Mouse (Mus musculus) midbrain, embryonic 14.5 days (tissue): ENCODE measurements at regions not wholly inside any gene's neighbourhood (a gene's known extent, or its start where the extent isn't known, plus 50 kb on each side); places are given as distances from the start of the nearest gene placed in this dataset.
A peak's percentile ranks its signal among the peaks of the same experiment; 100 is the strongest.

Experiments used
- ATAC-seq: fragments of 200-750 bp; cut with Nextera tagmentation; 2 replicates; pipeline ENCODE4 v1.8.0; 2017; ENCODE audit warnings: moderate number of reproducible peaks, moderate library complexity; ENCODE audit not compliant: low FRiP score, low TSS enrichment
- DNase-seq: peaks from one replicate; pipeline ENCODE4 v3.0.0-alpha.2; 2015
- H3K27ac ChIP-seq: fragments of 300-500 bp; sonication (generic); replicated peaks from 2 replicates; pipeline ENCODE4 v1.5.1; 2014; ENCODE audit warnings: mild to moderate bottlenecking, low read depth, low read length, moderate library complexity
- H3K27me3 ChIP-seq: fragments of 300-500 bp; sonication (generic); 2 replicates; pipeline ENCODE4 v1.6.1; 2014; ENCODE audit warnings: low read length, control low read depth, mixed read lengths; ENCODE audit not compliant: control insufficient read depth, insufficient read depth
- H3K36me3 ChIP-seq: fragments of 300-500 bp; sonication (generic); 2 replicates; pipeline ENCODE4 v1.6.1; 2014; ENCODE audit warnings: low read length, control low read depth; ENCODE audit not compliant: control insufficient read depth, insufficient read depth
- H3K4me1 ChIP-seq: fragments of 300-500 bp; sonication (generic); 2 replicates; pipeline ENCODE4 v1.6.1; 2014; ENCODE audit warnings: mild to moderate bottlenecking, antibody characterized with exemption, low read length, control low read depth; ENCODE audit not compliant: control insufficient read depth, insufficient read depth
- H3K4me2 ChIP-seq: fragments of 300-500 bp; sonication (generic); 2 replicates; pipeline ENCODE4 v1.6.1; 2014; ENCODE audit warnings: mild to moderate bottlenecking, low read length, moderate library complexity
- H3K4me3 ChIP-seq: fragments of 300-500 bp; sonication (generic); replicated peaks from 2 replicates; pipeline ENCODE4 v1.5.1; 2014; ENCODE audit warnings: low read depth, low read length
- H3K9ac ChIP-seq: fragments of 300-500 bp; sonication (generic); replicated peaks from 2 replicates; pipeline ENCODE4 v1.6.1; 2014; ENCODE audit warnings: mild to moderate bottlenecking, low read length, moderate library complexity
- H3K9me3 ChIP-seq: fragments of 300-500 bp; sonication (generic); 2 replicates; pipeline ENCODE4 v1.6.1; 2016; ENCODE audit warnings: low read length, control low read depth, mixed read lengths; ENCODE audit not compliant: control insufficient read depth
- WGBS: fragments of 180-500 bp; shearing (Covaris S2); extraction: QIAGEN DNeasy Blood & Tissue Kit; methylation state at CpG from one replicate; pipeline ENCODE4 v1.1.7; 2014; 5-methylcytosine and 5-hydroxymethylcytosine counted together

- H3K9me3 ChIP-seq = no peaks in the 10 kb centered on the region
- H3K4me1 ChIP-seq = peaks cover 7% of the 10 kb centered on the region; the same call in 1 of the 2 replicates
- no peaks in the 10 kb centered on the region for H3K36me3 ChIP-seq
- no peak overlapping the region for H3K4me3 ChIP-seq
- ATAC-seq = no peak
- H3K27ac ChIP-seq = no peak overlapping the region
- DNase-seq = no peak
- H3K4me2 ChIP-seq = no peak overlapping the region
- no peak overlapping the region for H3K9ac ChIP-seq
- 83% methylated on average over 5 of the region's 5 CpGs for WGBS
- H3K27me3 ChIP-seq = no peaks in the 10 kb centered on the region
Observed at GRCm38 (mm10) chr11:63532752-63533151, 389.3 kb downstream of the Hs3st3b1 start.

DNA sequence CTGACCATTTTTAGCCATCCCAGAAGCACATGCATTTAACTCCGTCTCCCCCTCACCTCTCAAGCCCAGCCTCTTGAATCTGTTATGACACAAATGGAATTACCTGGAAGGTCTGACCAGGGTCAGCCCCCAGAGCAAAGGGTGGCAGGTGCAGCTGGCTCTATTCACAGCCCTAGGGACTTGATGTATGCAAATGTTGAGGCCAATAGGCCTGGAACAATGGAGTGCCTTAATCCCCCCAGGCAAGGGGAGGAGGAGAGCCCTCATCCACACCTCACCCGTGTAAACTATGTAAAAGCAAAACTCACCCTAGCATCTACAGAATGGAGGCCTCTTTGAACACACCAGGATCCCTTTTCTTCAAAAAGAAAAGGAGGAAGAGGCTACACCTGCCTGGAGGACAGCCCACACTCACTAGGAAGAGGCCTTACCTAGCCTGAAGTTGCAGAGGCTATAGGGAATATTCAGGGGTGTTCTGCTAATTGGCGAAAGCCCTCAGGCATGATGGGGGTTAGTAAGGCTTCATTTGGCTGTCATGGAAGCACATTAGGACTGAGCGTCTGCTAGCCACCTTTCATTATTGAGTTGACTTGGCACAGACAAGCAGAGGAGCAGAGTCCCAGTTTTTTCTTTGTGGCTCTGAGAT is 388.4 kb downstream of the Hs3st3b1 start:
- no peaks in the 10 kb centered on the region for H3K27me3 ChIP-seq
- H3K9ac ChIP-seq = no peak overlapping the region
- WGBS = 18% methylated on average over 4 of the region's 4 CpGs
- no peak overlapping the region for H3K27ac ChIP-seq
- ATAC-seq (peak; percentile 57; the same call in 1 of the 2 replicates), DNase-seq (peak; percentile 33)
- no peaks in the 10 kb centered on the region for H3K9me3 ChIP-seq
- no peak overlapping the region for H3K4me2 ChIP-seq
- peaks cover 7% of the 10 kb centered on the region; the same call in 1 of the 2 replicates for H3K4me1 ChIP-seq
- no peaks in the 10 kb centered on the region for H3K36me3 ChIP-seq
- no peak overlapping the region for H3K4me3 ChIP-seq

- Histone ChIP-seq H3K9ac (no peak overlapping the region), H3K36me3 (no peaks in the 10 kb centered on the region), H3K27me3 (no peaks in the 10 kb centered on the region), H3K4me2 (no peak overlapping the region), H3K27ac (no peak overlapping the region), H3K4me3 (no peak overlapping the region), H3K4me1 (peaks cover 7% of the 10 kb centered on the region; the same call in 1 of the 2 replicates), H3K9me3 (no peaks in the 10 kb centered on the region)
- ATAC-seq (no peak), DNase-seq (no peak)
- WGBS = 83% methylated on average over 3 of the region's 3 CpGs
Observed at GRCm38 (mm10) chr11:63537693-63538092, 384.4 kb downstream of the Hs3st3b1 start.

DNA sequence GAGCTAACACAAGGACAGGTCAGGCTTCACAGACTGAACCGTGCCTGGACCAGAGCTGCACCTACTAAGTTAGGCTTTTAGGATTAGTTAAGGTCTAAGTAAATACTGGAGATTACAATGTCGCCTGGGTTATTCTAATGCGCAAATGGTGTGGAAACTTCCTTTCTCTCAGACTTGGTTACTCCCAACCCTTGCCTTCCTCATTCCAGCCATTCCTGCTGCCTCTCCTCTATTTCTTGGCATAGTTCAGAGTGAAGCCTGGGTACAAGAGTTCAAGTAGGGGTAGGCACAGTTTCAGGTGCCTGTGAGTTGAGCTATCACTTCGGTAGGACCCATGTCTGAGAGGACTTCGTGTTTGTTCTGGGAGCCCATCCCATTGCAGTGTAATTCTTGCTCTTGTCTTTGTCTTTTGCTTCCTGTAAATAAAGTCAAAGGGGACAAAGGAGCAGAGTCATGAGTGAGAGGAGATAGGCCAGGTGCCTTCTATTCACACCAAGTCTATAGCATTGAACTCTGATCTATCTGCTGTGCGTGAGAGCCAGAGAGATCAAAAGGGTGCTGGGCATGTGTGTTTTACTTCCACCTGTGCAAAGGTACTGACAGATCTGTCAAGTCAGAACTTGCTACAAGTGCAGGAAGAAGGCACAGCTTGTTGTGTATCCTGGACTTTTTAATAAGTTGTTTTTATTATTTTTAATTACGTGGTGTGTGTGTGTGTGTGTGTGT is 378.0 kb downstream of the Hs3st3b1 start:
- H3K27me3 ChIP-seq = no peaks in the 10 kb centered on the region
- H3K27ac ChIP-seq = no peak overlapping the region
- no peaks in the 10 kb centered on the region for H3K36me3 ChIP-seq
- no peaks in the 10 kb centered on the region for H3K9me3 ChIP-seq
- no peaks in the 10 kb centered on the region for H3K4me1 ChIP-seq
- no peak overlapping the region for H3K4me2 ChIP-seq
- H3K9ac ChIP-seq = no peak overlapping the region
- ATAC-seq (no peak), DNase-seq (no peak)
- no peak overlapping the region for H3K4me3 ChIP-seq
- 83% methylated on average over 7 of the region's 7 CpGs for WGBS

DNA sequence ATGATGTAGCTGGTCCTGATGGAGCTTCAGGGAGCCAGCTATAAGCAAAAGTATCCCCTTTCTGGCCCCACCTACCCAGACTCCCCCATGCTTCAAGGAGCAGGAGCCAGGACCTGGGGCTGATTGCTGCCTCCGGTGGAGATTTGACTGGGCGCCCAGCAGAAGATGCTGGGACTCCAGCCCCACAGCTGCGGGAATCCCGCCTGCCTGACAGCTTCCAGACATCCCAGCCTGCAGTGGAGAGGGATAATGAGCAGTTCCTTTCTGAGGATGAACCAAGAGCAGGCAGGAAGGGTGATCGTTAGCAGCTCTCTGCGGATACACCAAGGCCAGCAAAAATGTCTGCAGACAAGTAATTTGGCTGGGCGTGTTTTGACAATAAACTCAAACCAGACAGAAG is 376.6 kb downstream of the Hs3st3b1 start:
- Histone ChIP-seq H3K4me2 (no peak overlapping the region), H3K4me3 (no peak overlapping the region), H3K9ac (no peak overlapping the region), H3K9me3 (no peaks in the 10 kb centered on the region), H3K4me1 (no peaks in the 10 kb centered on the region), H3K27ac (no peak overlapping the region), H3K27me3 (no peaks in the 10 kb centered on the region), H3K36me3 (no peaks in the 10 kb centered on the region)
- no peak for ATAC-seq
- 47% methylated on average over 7 of the region's 7 CpGs for WGBS
- peak; percentile 25 for DNase-seq

- ATAC-seq = no peak
- H3K27ac ChIP-seq = no peak overlapping the region
- H3K4me2 ChIP-seq = no peak overlapping the region
- no peaks in the 10 kb centered on the region for H3K9me3 ChIP-seq
- DNase-seq = peak; percentile 23
- 59% methylated on average over 6 of the region's 6 CpGs for WGBS
- H3K36me3 ChIP-seq = no peaks in the 10 kb centered on the region
- no peaks in the 10 kb centered on the region for H3K27me3 ChIP-seq
- H3K4me3 ChIP-seq = no peak overlapping the region
- H3K9ac ChIP-seq = no peak overlapping the region
- no peaks in the 10 kb centered on the region for H3K4me1 ChIP-seq
Observed at GRCm38 (mm10) chr11:63560466-63560865, 361.6 kb downstream of the Hs3st3b1 start.

GRCm38 (mm10) chr11:63562696-63563095 is 359.4 kb downstream of the Hs3st3b1 start:
- Histone ChIP-seq H3K9ac (no peak overlapping the region), H3K4me3 (no peak overlapping the region), H3K4me1 (no peaks in the 10 kb centered on the region), H3K36me3 (no peaks in the 10 kb centered on the region), H3K4me2 (no peak overlapping the region), H3K27ac (no peak overlapping the region), H3K27me3 (no peaks in the 10 kb centered on the region), H3K9me3 (no peaks in the 10 kb centered on the region)
- no peak for DNase-seq
- ATAC-seq = no peak
- 72% methylated on average over 2 of the region's 2 CpGs for WGBS

DNA sequence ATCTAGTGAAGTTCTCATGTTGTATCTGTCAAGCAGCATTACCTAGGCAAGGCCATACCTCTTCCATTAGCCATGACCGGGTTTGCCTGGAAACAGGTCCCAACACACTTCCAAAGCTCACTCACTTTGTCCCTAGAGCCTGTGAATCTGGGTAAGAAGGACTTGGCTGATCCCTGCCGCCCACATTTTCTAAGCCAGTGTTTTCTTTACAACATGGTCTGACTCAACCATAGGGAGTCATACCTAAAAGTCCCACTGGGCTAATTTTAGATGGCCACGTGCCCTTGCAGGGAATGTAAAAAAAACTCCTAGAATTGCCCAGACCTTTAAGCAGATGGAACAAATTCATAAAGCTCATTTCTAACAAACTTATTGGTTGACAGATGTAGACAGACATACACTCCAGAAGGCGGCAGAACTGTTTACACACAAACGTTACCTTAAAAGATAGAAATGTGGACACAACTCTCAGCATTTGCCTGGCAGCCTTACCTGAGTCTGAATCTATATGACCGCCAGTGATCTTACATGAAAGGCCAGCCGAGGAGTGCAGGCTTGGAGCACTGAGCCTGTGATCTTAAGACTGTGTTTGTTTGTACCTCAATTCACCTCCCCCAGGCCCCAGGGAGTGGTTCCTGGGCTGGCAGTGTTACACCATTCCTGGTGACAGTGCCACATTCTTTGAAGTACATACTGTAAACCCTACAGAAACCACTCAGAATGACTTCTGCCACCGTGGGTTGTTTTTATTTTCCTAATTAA is 356.4 kb downstream of the Hs3st3b1 start:
- Histone ChIP-seq H3K4me1 (no peaks in the 10 kb centered on the region), H3K36me3 (no peaks in the 10 kb centered on the region), H3K4me2 (no peak overlapping the region), H3K9ac (no peak overlapping the region), H3K9me3 (no peaks in the 10 kb centered on the region), H3K4me3 (no peak overlapping the region), H3K27me3 (no peaks in the 10 kb centered on the region), H3K27ac (no peak overlapping the region)
- DNase-seq (no peak), ATAC-seq (no peak)
- WGBS = 87% methylated on average over 8 of the region's 8 CpGs
